Mouse (Mus musculus) ES-Bruce4 (cell line): Measurements from ENCODE around the gene Gm6096. TPM values are rescaled to one million over a fixed set of nuclear protein-coding genes. Genes with fewer than 3 reads are reported as not detected.
"Not testable (repeated sequence)": the region's sequence is repeated elsewhere in the genome, so short reads cannot be mapped to it uniquely, and the experiment has no call there.

Source experiments
- H3K27ac ChIP-seq: 2 replicates; pipeline ENCODE4 v1.5.1; 2012; ENCODE audit warnings: low read length, inconsistent platforms; ENCODE audit not compliant: insufficient read depth
- H3K27me3 ChIP-seq: 2 replicates; pipeline ENCODE4 v1.6.1; 2012; ENCODE audit warnings: mild to moderate bottlenecking, low read length, inconsistent platforms; ENCODE audit not compliant: control insufficient read depth, poor library complexity, insufficient read depth, severe bottlenecking
- H3K36me3 ChIP-seq: 2 replicates; pipeline ENCODE4 v1.6.1; 2012; ENCODE audit warnings: inconsistent platforms, mild to moderate bottlenecking, low read length, moderate library complexity; ENCODE audit not compliant: control insufficient read depth, poor library complexity, insufficient read depth, severe bottlenecking
- H3K4me1 ChIP-seq: one replicate; pipeline ENCODE4 v1.8.1; 2011; ENCODE audit warnings: low read length; ENCODE audit not compliant: control insufficient read depth, insufficient read depth
- H3K4me3 ChIP-seq: 2 replicates; pipeline ENCODE4 v1.5.1; 2011; ENCODE audit warnings: low read depth, mild to moderate bottlenecking, low read length
- H3K9ac ChIP-seq: 2 replicates; pipeline ENCODE4 v1.6.1; 2012; ENCODE audit warnings: low read depth, mild to moderate bottlenecking, inconsistent platforms; ENCODE audit not compliant: poor library complexity, severe bottlenecking
- H3K9me3 ChIP-seq: replicated peaks from 2 replicates; pipeline ENCODE4 v1.6.1; 2012; ENCODE audit warnings: mild to moderate bottlenecking, low read length, inconsistent platforms; ENCODE audit not compliant: control insufficient read depth, poor library complexity, insufficient read depth, severe bottlenecking
- CTCF ChIP-seq: IDR thresholded peaks from one replicate; pipeline ENCODE4 v1.8.1; 2011; ENCODE audit warnings: low read depth, low read length
- EP300 ChIP-seq: IDR thresholded peaks from 2 replicates; pipeline ENCODE4 v1.6.1; 2011; ENCODE audit warnings: low read depth, low read length; ENCODE audit not compliant: insufficient read depth
- POLR2A ChIP-seq: IDR thresholded peaks from one replicate; pipeline ENCODE4 v1.8.1; 2011; ENCODE audit warnings: low read length; ENCODE audit not compliant: insufficient read depth
- polyA plus RNA-seq: library from polyadenylated mRNA; stranded (reverse); fragments of >200 nt; gene quantifications from 2 replicates; pipeline ENCODE4 v1.2.4, GENCODE M21; 2011; ENCODE audit warnings: low read depth; ENCODE audit not compliant: missing spikeins, insufficient read depth, insufficient read length

The Gm6096 gene
- polyA plus RNA-seq: not detected in 2 replicates

DNA sequence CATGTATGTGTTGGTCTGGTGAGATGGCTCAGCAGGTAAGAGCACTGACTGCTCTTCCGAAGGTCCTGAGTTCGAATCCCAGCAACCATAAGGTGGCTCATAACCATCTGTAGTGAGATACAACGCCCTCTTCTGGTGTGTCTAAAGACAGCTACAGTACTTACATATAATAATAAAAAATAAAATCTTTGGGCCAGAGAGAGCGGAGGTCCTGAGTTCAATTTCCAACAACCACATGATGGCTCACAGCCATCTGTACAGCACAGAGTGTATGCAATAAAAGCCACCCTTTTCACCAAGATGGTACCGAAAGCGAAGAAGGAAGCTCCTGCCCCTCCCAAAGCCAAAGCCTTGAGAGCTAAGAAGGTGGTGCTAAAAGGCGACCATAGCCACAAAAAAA is at the start of gene Gm6096:
Gene Gm6096, plus strand, starts transcription at position 301 of the 400 bp plus-strand sequence.
- H3K36me3 ChIP-seq: peaks cover 14% of the 10 kb centered on the region
- no peaks in the 10 kb centered on the region for H3K4me1 ChIP-seq
- H3K9me3 ChIP-seq: no peaks in the 10 kb centered on the region
- no peak for TF ChIP-seq POLR2A
- TF ChIP-seq CTCF: no peak
- no peak for TF ChIP-seq EP300
- no peaks in the 10 kb centered on the region for H3K27me3 ChIP-seq
- no peak within 1 kb of the TSS for H3K9ac ChIP-seq
- no peak within 1 kb of the TSS for H3K27ac ChIP-seq
- no peak within 1 kb of the TSS for H3K4me3 ChIP-seq

DNA sequence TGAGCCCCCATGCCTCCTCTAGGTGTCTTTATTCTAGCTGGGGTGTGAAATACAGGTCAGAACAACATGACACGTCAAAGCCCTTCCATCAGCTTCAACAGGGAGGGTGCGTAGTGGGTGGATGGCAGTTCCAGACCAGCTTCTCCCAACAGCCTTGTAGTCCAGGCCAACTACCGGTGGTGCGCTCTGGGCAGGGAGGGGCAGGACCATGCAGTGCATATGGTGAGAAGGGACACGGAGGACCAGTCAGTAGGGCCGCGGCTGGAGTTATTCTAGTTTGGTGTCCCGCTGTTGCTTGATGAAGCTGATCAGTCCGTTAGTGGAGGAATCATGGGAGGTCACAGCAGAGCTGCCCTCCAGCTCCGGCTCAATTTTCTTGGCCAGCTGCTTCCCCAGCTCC is 48.7 kb upstream of the Gm6096 start:
- H3K4me3 ChIP-seq, H3K9me3 ChIP-seq, H3K4me1 ChIP-seq, H3K27ac ChIP-seq, H3K9ac ChIP-seq, H3K27me3 ChIP-seq: not testable (repeated sequence)
- H3K36me3 ChIP-seq: peaks cover 53% of the 10 kb centered on the region

DNA sequence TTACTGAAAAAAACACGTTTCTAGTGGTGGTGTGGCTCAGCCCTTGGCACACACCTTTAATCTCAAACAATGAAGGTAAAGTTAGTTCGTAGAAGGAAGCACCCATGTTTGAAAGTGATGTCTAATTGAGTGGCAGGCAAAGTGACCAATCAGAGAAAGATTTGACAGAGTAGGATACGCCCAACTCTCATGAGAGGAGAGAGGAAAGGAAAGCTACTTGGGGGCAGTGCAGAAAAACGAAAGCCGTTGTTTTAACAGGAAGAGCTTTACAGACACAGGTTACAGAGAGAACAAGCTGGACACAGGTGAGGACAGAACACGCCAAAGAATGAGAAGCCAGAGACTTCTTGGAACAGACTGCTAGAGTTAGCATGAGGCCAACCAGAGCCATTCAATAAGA is 44.5 kb upstream of the Gm6096 start:
- no peak overlapping the region for H3K27ac ChIP-seq
- H3K9me3 ChIP-seq: no peaks in the 10 kb centered on the region
- H3K27me3 ChIP-seq: no peaks in the 10 kb centered on the region
- peaks cover 81% of the 10 kb centered on the region for H3K36me3 ChIP-seq
- no peak for TF ChIP-seq EP300
- TF ChIP-seq POLR2A: no peak
- no peak for TF ChIP-seq CTCF
- no peak overlapping the region for H3K4me3 ChIP-seq
- no peaks in the 10 kb centered on the region for H3K4me1 ChIP-seq
- no peak overlapping the region for H3K9ac ChIP-seq

DNA sequence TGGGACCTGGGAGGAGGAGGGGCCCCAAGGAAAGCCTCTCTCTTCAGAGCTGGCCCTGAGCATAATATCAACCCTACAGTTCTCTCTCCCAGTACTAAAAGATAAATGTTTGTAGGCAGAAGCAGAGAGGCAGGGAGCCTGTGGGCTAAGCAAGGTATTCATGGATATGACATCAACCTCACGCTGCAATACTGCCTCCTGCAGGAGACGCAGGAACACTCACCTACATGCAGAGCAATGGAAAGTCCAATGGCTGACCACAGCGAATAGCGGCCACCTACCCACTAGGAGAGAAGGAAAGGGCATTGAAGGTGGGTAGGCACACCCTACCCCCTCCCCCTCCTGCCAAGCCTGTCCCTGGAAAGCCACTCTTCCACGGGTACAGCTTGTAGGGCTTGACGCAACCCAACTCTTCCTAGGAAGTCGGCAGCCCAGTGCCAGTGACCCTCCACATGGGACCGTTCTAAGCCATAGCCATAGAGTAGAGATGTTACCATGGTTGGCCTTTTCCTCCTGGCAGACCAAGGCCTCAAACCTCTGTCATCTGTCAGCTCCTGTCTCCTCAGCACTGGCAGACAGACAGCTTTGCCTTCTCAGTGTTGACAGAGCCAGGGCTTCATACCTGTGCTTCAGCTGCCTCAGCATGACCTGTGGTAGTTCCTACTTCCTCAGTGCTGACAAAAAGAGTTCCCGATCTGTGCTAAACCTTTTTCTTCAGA is 42.7 kb upstream of the Gm6096 start:
- no peak for TF ChIP-seq POLR2A
- TF ChIP-seq CTCF: peak; percentile 50
- TF ChIP-seq EP300: no peak
- no peaks in the 10 kb centered on the region for H3K9me3 ChIP-seq
- H3K9ac ChIP-seq: no peak overlapping the region
- H3K27me3 ChIP-seq: no peaks in the 10 kb centered on the region
- H3K27ac ChIP-seq: no peak overlapping the region
- H3K4me1 ChIP-seq: no peaks in the 10 kb centered on the region
- peaks cover 83% of the 10 kb centered on the region for H3K36me3 ChIP-seq
- H3K4me3 ChIP-seq: no peak overlapping the region

DNA sequence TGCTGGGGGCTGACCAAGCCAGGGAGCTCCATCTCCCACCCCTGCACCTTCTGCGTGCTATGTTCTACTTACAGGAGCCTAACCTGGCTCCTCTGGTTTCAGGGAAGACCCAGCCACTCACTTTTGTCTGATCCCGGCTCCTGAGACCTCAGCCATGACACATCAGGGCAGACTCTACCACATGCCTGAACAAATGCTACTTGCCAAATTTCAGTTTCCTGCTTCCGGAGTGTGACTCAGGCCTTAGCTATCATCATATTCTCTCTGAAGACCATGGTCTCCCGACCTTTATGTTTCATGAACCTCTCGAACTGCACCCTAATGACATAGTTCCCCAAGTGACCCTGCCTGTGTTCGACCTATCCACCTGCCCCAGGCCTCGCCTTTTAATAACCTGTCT is 37.6 kb upstream of the Gm6096 start:
- Histone ChIP-seq H3K36me3 (peaks cover 69% of the 10 kb centered on the region), H3K9ac (no peak overlapping the region), H3K27ac (no peak overlapping the region), H3K27me3 (no peaks in the 10 kb centered on the region), H3K4me3 (no peak overlapping the region), H3K9me3 (no peaks in the 10 kb centered on the region), H3K4me1 (no peaks in the 10 kb centered on the region)
- TF ChIP-seq POLR2A (no peak), CTCF (no peak), EP300 (no peak)

DNA sequence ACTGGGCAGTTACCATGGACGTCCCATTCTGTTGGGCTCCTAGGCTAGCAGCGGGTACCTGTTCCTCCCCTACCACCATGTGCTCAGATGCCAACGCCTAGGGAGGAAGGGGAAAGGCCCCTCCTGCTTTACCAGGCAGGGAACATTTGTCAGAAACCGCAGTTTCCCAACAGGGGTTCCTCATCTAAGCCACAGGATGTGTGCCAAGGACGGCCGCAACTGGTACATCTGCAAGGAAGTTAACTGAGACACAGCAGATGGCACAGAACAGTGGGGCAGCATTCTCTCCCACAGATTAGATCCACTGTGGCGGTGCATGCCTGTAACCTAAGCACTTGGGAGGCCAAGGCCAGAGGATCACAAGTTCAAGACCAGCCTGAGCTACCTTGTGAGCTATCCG is 36.2 kb upstream of the Gm6096 start:
- H3K36me3 ChIP-seq: peaks cover 71% of the 10 kb centered on the region
- no peak overlapping the region for H3K4me3 ChIP-seq
- TF ChIP-seq EP300 (no peak), POLR2A (no peak), CTCF (no peak)

More for the DNA sequence above, 36.2 kb upstream of the Gm6096 start:
- no peaks in the 10 kb centered on the region for H3K4me1 ChIP-seq
- no peak overlapping the region for H3K9ac ChIP-seq
- no peaks in the 10 kb centered on the region for H3K9me3 ChIP-seq
- no peak overlapping the region for H3K27ac ChIP-seq
- H3K27me3 ChIP-seq: no peaks in the 10 kb centered on the region
